Mouse (Mus musculus) macrophage (primary cell): Measurements from ENCODE around the gene Med13. TPM values are rescaled to one million over a fixed set of nuclear protein-coding genes. Genes with fewer than 3 reads are reported as not detected.

ENCODE experiments used
- H3K27ac ChIP-seq: fragments of 350-480 bp; formaldehyde crosslinking; 2 replicates; pipeline ENCODE4 v1.9.0; 2021
- H3K36me3 ChIP-seq: fragments of 350-480 bp; formaldehyde crosslinking; 2 replicates; pipeline ENCODE4 v1.9.0; 2021; ENCODE audit errors: inconsistent target
- H3K4me3 ChIP-seq: fragments of 350-480 bp; formaldehyde crosslinking; 2 replicates; pipeline ENCODE4 v1.9.0; 2021; ENCODE audit errors: inconsistent target
- H3K79me2 ChIP-seq: fragments of 350-480 bp; formaldehyde crosslinking; 2 replicates; pipeline ENCODE4 v1.9.0; 2021; ENCODE audit errors: inconsistent target
- WGBS: methylation state at CpG from one replicate; pipeline ENCODE4 v1.1.7; 2026; ENCODE audit warnings: inconsistent platforms; ENCODE audit not compliant: missing documents; 5-methylcytosine and 5-hydroxymethylcytosine counted together
- polyA plus RNA-seq: library from polyadenylated mRNA; stranded (reverse); fragments of 250-400 nt; gene quantifications from 3 replicates; pipeline ENCODE4 v1.2.4, GENCODE M21; 2018; ENCODE audit warnings: inconsistent platforms

Med13 gene
- polyA plus RNA-seq, 1 experiment from 2014 or later: 22.3 TPM

GRCm38 (mm10) chr11:86291714-86292113 is 65.7 kb downstream of the Med13 start:
- 95% methylated on average over 6 of the region's 6 CpGs for WGBS
- Histone ChIP-seq H3K27ac (no peak overlapping the region), H3K4me3 (no peak overlapping the region), H3K79me2 (peaks cover 65% of the 10 kb centered on the region), H3K36me3 (peaks cover 51% of the 10 kb centered on the region)

GRCm38 (mm10) chr11:86285729-86286128 is 71.7 kb downstream of the Med13 start:
- Histone ChIP-seq H3K36me3 (peaks cover 89% of the 10 kb centered on the region), H3K4me3 (no peak overlapping the region), H3K79me2 (peaks cover 5% of the 10 kb centered on the region), H3K27ac (no peak overlapping the region)
- WGBS: 82% methylated on average over 8 of the region's 8 CpGs

- Histone ChIP-seq H3K27ac (no peak overlapping the region), H3K4me3 (no peak overlapping the region), H3K79me2 (no peaks in the 10 kb centered on the region), H3K36me3 (peaks cover 82% of the 10 kb centered on the region)
- 93% methylated on average over 6 of the region's 6 CpGs for WGBS
Observed at GRCm38 (mm10) chr11:86278442-86279102, 78.8 kb downstream of the Med13 start.

GRCm38 (mm10) chr11:86257460-86258076 is 99.8 kb downstream of the Med13 start, which contains the start of gene Ints2:
Gene Ints2 (minus strand): TSS chr11:86257575.
- 4% methylated on average over 32 of the region's 32 CpGs for WGBS

GRCm38 (mm10) chr11:86257054-86257453 is 100.3 kb downstream of the Med13 start:
- peak overlapping the region; percentile 42 for H3K27ac ChIP-seq
- H3K79me2 ChIP-seq: no peaks in the 10 kb centered on the region; the same call in 1 of the 2 replicates
- no peaks in the 10 kb centered on the region for H3K36me3 ChIP-seq
- WGBS: 1% methylated on average over 18 of the region's 22 CpGs
- H3K4me3 ChIP-seq: peak overlapping the region; percentile 90

More at GRCm38 (mm10) chr11:86257460-86258076, 99.8 kb downstream of the Med13 start, which contains the start of gene Ints2:
- Histone ChIP-seq H3K27ac (peak within 1 kb of the TSS; percentile 42), H3K79me2 (no peaks in the 10 kb centered on the region; the same call in 1 of the 2 replicates), H3K4me3 (peak within 1 kb of the TSS; percentile 90), H3K36me3 (no peaks in the 10 kb centered on the region)

- H3K79me2 ChIP-seq: no peaks in the 10 kb centered on the region; the same call in 1 of the 2 replicates
- WGBS: 73% methylated on average over 1 of the region's 1 CpGs
- H3K27ac ChIP-seq: no peak overlapping the region
- no peak overlapping the region for H3K4me3 ChIP-seq
- peaks cover 5% of the 10 kb centered on the region; the same call in 1 of the 2 replicates for H3K36me3 ChIP-seq
Observed at GRCm38 (mm10) chr11:86253342-86253741, 104.1 kb downstream of the Med13 start.

- Histone ChIP-seq H3K36me3 (peaks cover 9% of the 10 kb centered on the region; the same call in 1 of the 2 replicates), H3K27ac (no peak overlapping the region), H3K4me3 (no peak overlapping the region), H3K79me2 (no peaks in the 10 kb centered on the region)
- 77% methylated on average over 4 of the region's 4 CpGs for WGBS
Observed at GRCm38 (mm10) chr11:86232446-86232845, 125.0 kb downstream of the Med13 start.

GRCm38 (mm10) chr11:86231781-86232350 is 125.5 kb downstream of the Med13 start:
- peaks cover 9% of the 10 kb centered on the region; the same call in 1 of the 2 replicates for H3K36me3 ChIP-seq
- H3K27ac ChIP-seq: no peak overlapping the region
- WGBS: 95% methylated on average over 12 of the region's 13 CpGs
- no peak overlapping the region for H3K4me3 ChIP-seq
- H3K79me2 ChIP-seq: no peaks in the 10 kb centered on the region

GRCm38 (mm10) chr11:86226646-86227180 is 130.7 kb downstream of the Med13 start:
- WGBS: 66% methylated on average over 8 of the region's 8 CpGs

GRCm38 (mm10) chr11:86225761-86226160 is 131.6 kb downstream of the Med13 start:
- WGBS: 94% methylated on average over 4 of the region's 4 CpGs
- no peak overlapping the region for H3K4me3 ChIP-seq
- H3K36me3 ChIP-seq: peaks cover 4% of the 10 kb centered on the region; the same call in 1 of the 2 replicates
- H3K27ac ChIP-seq: no peak overlapping the region
- H3K79me2 ChIP-seq: no peaks in the 10 kb centered on the region

More at GRCm38 (mm10) chr11:86226646-86227180, 130.7 kb downstream of the Med13 start:
- Histone ChIP-seq H3K36me3 (peaks cover 9% of the 10 kb centered on the region; the same call in 1 of the 2 replicates), H3K79me2 (no peaks in the 10 kb centered on the region), H3K4me3 (no peak overlapping the region), H3K27ac (no peak overlapping the region)

Other genes starting within 250 kb of the Med13 start
- gene Brip1, start 156.4 kb downstream of the Med13 start, polyA plus RNA-seq: 0.77 to 4.1 TPM (median 1.5 TPM) in 3 replicates
- gene Ints2, start 100.0 kb downstream of the Med13 start, polyA plus RNA-seq: 5.0 to 12.1 TPM (median 9.0 TPM) in 3 replicates
- gene Rnft1, start 127.1 kb upstream of the Med13 start, polyA plus RNA-seq: 20.8 to 32.7 TPM (median 24.7 TPM) in 3 replicates
- 14.6 to 22.7 TPM (median 16.3 TPM) in 3 replicates for gene Rps6kb1, start 187.2 kb upstream of the Med13 start, polyA plus RNA-seq
- gene Tubd1, start 187.4 kb upstream of the Med13 start, polyA plus RNA-seq: 4.1 to 5.8 TPM (median 4.5 TPM) in 3 replicates